Mouse (Mus musculus): ENCODE measurements around the gene Mtmr4. TPM values are rescaled to one million over a fixed set of nuclear protein-coding genes. Genes with fewer than 3 reads are reported as not detected.

Gene Mtmr4
- total RNA-seq, 2 experiments from 2014 or later = 95.6 to 101 TPM

Other genes with a start within 250 kb of the Mtmr4 start
- gene Ppm1e, start 233.1 kb upstream of the Mtmr4 start, total RNA-seq (2021) = 100 to 1,000 TPM; 106 to 111 TPM
- gene Rad51c, start 187.2 kb upstream of the Mtmr4 start, total RNA-seq (2021) = 1 to 10 TPM; 4.0 to 4.8 TPM
- under 1 TPM; 0.34 to 0.44 TPM for gene Tex14, start 187.1 kb upstream of the Mtmr4 start, total RNA-seq (2021)
- gene Gm11492, start 25.5 kb upstream of the Mtmr4 start, total RNA-seq (2021) = not detected
- 10 to 100 TPM; 26.2 to 32.6 TPM for gene Sept4, start 23.3 kb upstream of the Mtmr4 start, total RNA-seq (2021)
- gene Hsf5, start 25.0 kb downstream of the Mtmr4 start, total RNA-seq (2021) = under 1 TPM; 0.54 to 0.82 TPM
- 1 to 10 TPM; 2.4 to 2.5 TPM for gene Rnf43, start 70.6 kb downstream of the Mtmr4 start, total RNA-seq (2021)
- 10 to 100 TPM; 53.8 to 54.4 TPM for gene Supt4a, start 145.4 kb downstream of the Mtmr4 start, total RNA-seq (2021)
- gene Tspoap1, start 168.4 kb downstream of the Mtmr4 start, total RNA-seq (2021) = 100 to 1,000 TPM; 180 to 186 TPM
- under 1 TPM in 1 of 2 experiments, not detected in 1; 0.32 TPM for gene Mpo, start 201.4 kb downstream of the Mtmr4 start, total RNA-seq (2021)
- 1 to 10 TPM in 1 of 2 experiments, under 1 TPM in 1; 0.30 to 1.0 TPM for gene Lpo, start 236.1 kb downstream of the Mtmr4 start, total RNA-seq (2021)